Mouse (Mus musculus): ENCODE data around the gene Lyrm1.

GRCm38 (mm10) chr7:119959091-119959490 lies 63.4 kb downstream of the Lyrm1 start:
- TF ChIP-seq CTCF (IDR thresholded peaks at IDR 0.05) = no peak
- no peak for TF ChIP-seq POLR2A (IDR thresholded peaks at IDR 0.05; ENCODE audit: insufficient read depth, low read depth, low read length)
- TF ChIP-seq EP300 (IDR thresholded peaks at IDR 0.05; ENCODE audit: insufficient read depth, low read depth, low read length) = no peak

All from heart, adult 2 months (tissue).